Mouse (Mus musculus): Measurements from ENCODE around the gene Cd2bp2. TPM values are rescaled to one million over a fixed set of nuclear protein-coding genes. Genes with fewer than 3 reads are reported as not detected.

Gene Cd2bp2
- polyA plus RNA-seq, 1 experiment: 27.8 TPM

- Histone ChIP-seq H3K27ac (ENCODE audit: control insufficient read depth, insufficient read depth, low read depth, low read length) (peak overlapping the region; percentile 81), H3K36me3 (ENCODE audit: control insufficient read depth, insufficient read depth, low read length) (no peaks in the 10 kb centered on the region), H3K4me3 (ENCODE audit: control insufficient read depth, low read depth, low read length) (peak overlapping the region; percentile 92), H3K27me3 (ENCODE audit: control insufficient read depth, insufficient read depth, low read length) (no peaks in the 10 kb centered on the region), H3K4me1 (ENCODE audit: control insufficient read depth, insufficient read depth, low read length) (peaks cover 4% of the 10 kb centered on the region)
- TF ChIP-seq POLR2A (IDR thresholded peaks at IDR 0.05; ENCODE audit: control insufficient read depth, low read depth, low read length) (no peak; the same call in 1 of the 2 replicates), CTCF (IDR thresholded peaks at IDR 0.05; ENCODE audit: control insufficient read depth, insufficient read depth, insufficient replicate concordance, low read depth, low read length) (no peak)
Measured at GRCm38 (mm10) chr7:127233368-127233749, 37.5 kb upstream of the Cd2bp2 start.

- Histone ChIP-seq H3K4me3 (ENCODE audit: control insufficient read depth, low read depth, low read length) (peak within 1 kb of the TSS; percentile 92), H3K27me3 (ENCODE audit: control insufficient read depth, insufficient read depth, low read length) (no peaks in the 10 kb centered on the region), H3K36me3 (ENCODE audit: control insufficient read depth, insufficient read depth, low read length) (no peaks in the 10 kb centered on the region), H3K27ac (ENCODE audit: control insufficient read depth, insufficient read depth, low read depth, low read length) (peak within 1 kb of the TSS; percentile 81), H3K4me1 (ENCODE audit: control insufficient read depth, insufficient read depth, low read length) (peaks cover 4% of the 10 kb centered on the region)
- peak; percentile 56 for TF ChIP-seq POLR2A (IDR thresholded peaks at IDR 0.05; ENCODE audit: control insufficient read depth, low read depth, low read length)
- TF ChIP-seq CTCF (IDR thresholded peaks at IDR 0.05; ENCODE audit: control insufficient read depth, insufficient read depth, insufficient replicate concordance, low read depth, low read length): no peak
Measured at GRCm38 (mm10) chr7:127232622-127233367, 36.9 kb upstream of the Cd2bp2 start, which contains the start of the genes Zfp553 and Sept1. Gene Zfp553 (plus strand): TSS chr7:127233061. Gene Sept1 (minus strand): TSS chr7:127233130.

DNA sequence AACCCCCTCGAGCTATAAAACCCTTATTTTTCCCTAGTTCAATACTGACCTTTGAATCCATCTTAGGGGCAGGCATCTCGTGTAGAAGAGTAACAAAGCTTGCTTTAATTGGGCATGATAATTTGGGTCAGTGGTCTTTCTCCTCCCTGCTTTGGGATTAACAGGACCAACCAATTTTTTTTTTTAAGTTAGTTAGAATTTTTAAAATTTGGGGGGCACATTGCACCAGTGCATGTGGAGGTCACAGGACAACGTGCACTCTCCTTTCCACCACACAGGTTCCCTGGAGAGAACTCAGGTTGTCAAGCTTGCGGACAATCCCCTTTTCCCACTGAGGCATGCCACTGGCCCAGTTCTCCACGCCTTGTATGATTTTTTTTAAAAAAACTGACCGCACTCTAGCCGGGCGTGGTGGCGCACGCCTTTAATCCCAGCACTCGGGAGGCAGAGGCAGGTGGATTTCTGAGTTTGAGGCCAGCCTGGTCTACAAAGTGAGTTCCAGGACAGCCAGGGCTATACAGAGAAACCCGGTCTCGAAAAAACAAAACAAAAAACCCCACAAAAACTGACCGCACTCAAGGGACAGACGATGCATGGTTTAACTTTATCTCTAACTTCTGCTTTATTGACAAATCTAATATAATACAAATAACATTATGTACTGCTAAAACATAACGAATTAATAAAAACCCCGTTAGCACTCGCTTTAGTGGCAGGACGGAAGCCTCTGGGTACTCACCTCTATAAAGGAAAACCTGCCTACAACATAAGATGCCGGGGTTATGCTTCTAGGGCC lies 36.2 kb upstream of the Cd2bp2 start:
- no peaks in the 10 kb centered on the region for H3K36me3 ChIP-seq (ENCODE audit: control insufficient read depth, insufficient read depth, low read length)
- peaks cover 4% of the 10 kb centered on the region for H3K4me1 ChIP-seq (ENCODE audit: control insufficient read depth, insufficient read depth, low read length)

GRCm38 (mm10) chr7:127231376-127231775 lies 35.5 kb upstream of the Cd2bp2 start:
- no peaks in the 10 kb centered on the region for H3K27me3 ChIP-seq (ENCODE audit: control insufficient read depth, insufficient read depth, low read length)
- TF ChIP-seq POLR2A (IDR thresholded peaks at IDR 0.05; ENCODE audit: control insufficient read depth, low read depth, low read length) (no peak), CTCF (IDR thresholded peaks at IDR 0.05; ENCODE audit: control insufficient read depth, insufficient read depth, insufficient replicate concordance, low read depth, low read length) (no peak)
- H3K36me3 ChIP-seq (ENCODE audit: control insufficient read depth, insufficient read depth, low read length): no peaks in the 10 kb centered on the region
- no peak overlapping the region for H3K27ac ChIP-seq (ENCODE audit: control insufficient read depth, insufficient read depth, low read depth, low read length)
- no peak overlapping the region for H3K4me3 ChIP-seq (ENCODE audit: control insufficient read depth, low read depth, low read length)
- H3K4me1 ChIP-seq (ENCODE audit: control insufficient read depth, insufficient read depth, low read length): peaks cover 4% of the 10 kb centered on the region

More for the DNA sequence above, 36.2 kb upstream of the Cd2bp2 start:
- Histone ChIP-seq H3K27me3 (ENCODE audit: control insufficient read depth, insufficient read depth, low read length) (no peaks in the 10 kb centered on the region), H3K4me3 (ENCODE audit: control insufficient read depth, low read depth, low read length) (peak overlapping the region; percentile 92), H3K27ac (ENCODE audit: control insufficient read depth, insufficient read depth, low read depth, low read length) (peak overlapping the region; percentile 81)
- no peak for TF ChIP-seq POLR2A (IDR thresholded peaks at IDR 0.05; ENCODE audit: control insufficient read depth, low read depth, low read length)
- TF ChIP-seq CTCF (IDR thresholded peaks at IDR 0.05; ENCODE audit: control insufficient read depth, insufficient read depth, insufficient replicate concordance, low read depth, low read length): no peak

- H3K27ac ChIP-seq (ENCODE audit: control insufficient read depth, insufficient read depth, low read depth, low read length): no peak overlapping the region
Measured at GRCm38 (mm10) chr7:127228615-127229303, 32.9 kb upstream of the Cd2bp2 start.

DNA sequence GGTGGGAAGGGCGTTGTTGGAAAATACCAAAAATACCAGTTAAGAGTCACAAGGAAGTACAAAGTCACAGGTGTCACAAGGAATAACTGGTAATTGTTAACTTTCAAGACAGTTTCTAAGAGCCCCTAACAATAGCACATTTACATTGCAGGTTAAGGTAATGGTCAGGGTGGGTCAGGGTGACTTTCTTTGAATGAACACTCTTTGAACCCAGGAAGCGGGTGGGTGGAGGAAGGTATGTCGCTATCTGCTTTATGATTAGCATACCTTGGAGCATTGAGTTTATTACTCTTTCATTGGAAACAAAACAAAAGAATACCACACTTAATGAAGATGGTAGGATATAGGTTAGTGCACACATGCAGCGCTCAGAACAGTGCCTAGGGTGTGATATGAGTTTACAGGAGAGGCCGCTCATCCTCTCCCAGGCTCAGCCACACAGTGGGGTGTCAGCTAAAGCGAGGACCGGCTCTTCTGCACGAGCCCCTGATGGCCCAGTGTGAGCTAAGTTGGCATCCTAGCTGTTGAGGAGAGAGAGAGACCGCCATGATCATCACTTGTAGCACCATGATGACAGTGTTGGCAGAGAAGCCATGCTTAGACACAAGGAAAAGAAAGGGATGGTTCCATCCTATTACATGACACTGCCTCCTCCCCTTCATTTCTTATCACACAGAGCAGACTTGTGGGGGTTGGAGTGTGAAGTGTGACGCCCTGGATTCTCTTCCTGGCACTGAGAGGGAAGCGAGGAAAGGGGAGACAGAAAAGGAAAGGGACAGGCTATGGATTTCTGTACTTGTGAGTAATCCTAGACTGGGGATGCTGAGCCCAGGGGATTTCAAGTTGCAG lies 29.5 kb upstream of the Cd2bp2 start:
- no peaks in the 10 kb centered on the region for H3K36me3 ChIP-seq (ENCODE audit: control insufficient read depth, insufficient read depth, low read length)
- no peak overlapping the region for H3K4me3 ChIP-seq (ENCODE audit: control insufficient read depth, low read depth, low read length)
- H3K27ac ChIP-seq (ENCODE audit: control insufficient read depth, insufficient read depth, low read depth, low read length): no peak overlapping the region
- no peaks in the 10 kb centered on the region for H3K4me1 ChIP-seq (ENCODE audit: control insufficient read depth, insufficient read depth, low read length)
- no peaks in the 10 kb centered on the region for H3K27me3 ChIP-seq (ENCODE audit: control insufficient read depth, insufficient read depth, low read length)
- TF ChIP-seq CTCF (IDR thresholded peaks at IDR 0.05; ENCODE audit: control insufficient read depth, insufficient read depth, insufficient replicate concordance, low read depth, low read length): no peak
- no peak for TF ChIP-seq POLR2A (IDR thresholded peaks at IDR 0.05; ENCODE audit: control insufficient read depth, low read depth, low read length)

More at GRCm38 (mm10) chr7:127228615-127229303, 32.9 kb upstream of the Cd2bp2 start:
- no peaks in the 10 kb centered on the region for H3K36me3 ChIP-seq (ENCODE audit: control insufficient read depth, insufficient read depth, low read length)
- no peak overlapping the region for H3K4me3 ChIP-seq (ENCODE audit: control insufficient read depth, low read depth, low read length)
- no peaks in the 10 kb centered on the region for H3K27me3 ChIP-seq (ENCODE audit: control insufficient read depth, insufficient read depth, low read length)
- no peak for TF ChIP-seq POLR2A (IDR thresholded peaks at IDR 0.05; ENCODE audit: control insufficient read depth, low read depth, low read length)
- peak; percentile 64; the same call in 1 of the 2 replicates for TF ChIP-seq CTCF (IDR thresholded peaks at IDR 0.05; ENCODE audit: control insufficient read depth, insufficient read depth, insufficient replicate concordance, low read depth, low read length)
- peaks cover 4% of the 10 kb centered on the region for H3K4me1 ChIP-seq (ENCODE audit: control insufficient read depth, insufficient read depth, low read length)
